Mouse (Mus musculus) bone marrow macrophage, adult 2 months (primary cell): ENCODE data around the gene She. TPM values are rescaled to one million over a fixed set of nuclear protein-coding genes. Genes with fewer than 3 reads are reported as not detected.

ENCODE experiments used
- H3K27ac ChIP-seq: 2 replicates; pipeline ENCODE4 v1.5.1; 2012; ENCODE audit warnings: low read depth, low read length; ENCODE audit not compliant: insufficient read depth
- H3K4me1 ChIP-seq: 2 replicates; pipeline ENCODE4 v1.6.1; 2012; ENCODE audit warnings: low read length; ENCODE audit not compliant: control insufficient read depth, insufficient read depth
- H3K4me3 ChIP-seq: 2 replicates; pipeline ENCODE4 v1.5.1; 2012; ENCODE audit warnings: mild to moderate bottlenecking, low read length, moderate library complexity; ENCODE audit not compliant: insufficient read depth
- CTCF ChIP-seq: IDR thresholded peaks from 2 replicates; pipeline ENCODE4 v1.5.1; 2012; ENCODE audit warnings: low read depth, mild to moderate bottlenecking, low read length, moderate library complexity
- POLR2A ChIP-seq: IDR thresholded peaks from 2 replicates; pipeline ENCODE4 v1.6.1; 2012; ENCODE audit warnings: mild to moderate bottlenecking, low read depth, low read length, borderline replicate concordance
- polyA plus RNA-seq: library from polyadenylated mRNA; stranded (reverse); fragments of >200 nt; gene quantifications from 2 replicates; pipeline ENCODE4 v1.2.4, GENCODE M21; 2012; ENCODE audit not compliant: missing spikeins, insufficient read depth, insufficient read length

Gene She
- polyA plus RNA-seq, 1 experiment, result not detected

GRCm38 (mm10) chr3:89814051-89814450, 17.1 kb upstream of the She start:
- H3K4me3 ChIP-seq, result no peak overlapping the region
- no peak overlapping the region for H3K27ac ChIP-seq
- H3K4me1 ChIP-seq, result no peaks in the 10 kb centered on the region
- TF ChIP-seq POLR2A (no peak), CTCF (no peak)

DNA sequence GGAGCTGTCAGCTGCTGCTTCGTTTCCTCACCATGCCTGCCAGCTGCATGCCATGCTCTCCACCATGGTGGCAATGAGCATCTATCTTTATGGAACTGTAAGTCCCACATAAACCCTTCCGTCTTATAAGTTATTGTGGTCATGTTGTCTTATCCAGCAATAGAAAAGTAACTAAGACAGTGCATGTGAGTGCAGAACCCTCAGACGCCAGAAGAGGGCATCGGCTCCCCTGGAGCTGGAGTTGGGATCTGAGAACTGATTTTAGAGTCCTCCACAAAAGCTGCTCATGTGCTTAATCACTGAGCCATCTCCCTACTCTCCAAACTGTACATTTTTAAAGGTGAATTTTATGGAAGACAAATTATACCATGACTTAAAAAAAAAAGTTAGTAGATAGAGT, 14.1 kb upstream of the She start:
- peaks cover 8% of the 10 kb centered on the region for H3K4me1 ChIP-seq
- TF ChIP-seq POLR2A, result no peak
- peak; percentile 49 for TF ChIP-seq CTCF
- no peak overlapping the region for H3K4me3 ChIP-seq
- H3K27ac ChIP-seq, result no peak overlapping the region

DNA sequence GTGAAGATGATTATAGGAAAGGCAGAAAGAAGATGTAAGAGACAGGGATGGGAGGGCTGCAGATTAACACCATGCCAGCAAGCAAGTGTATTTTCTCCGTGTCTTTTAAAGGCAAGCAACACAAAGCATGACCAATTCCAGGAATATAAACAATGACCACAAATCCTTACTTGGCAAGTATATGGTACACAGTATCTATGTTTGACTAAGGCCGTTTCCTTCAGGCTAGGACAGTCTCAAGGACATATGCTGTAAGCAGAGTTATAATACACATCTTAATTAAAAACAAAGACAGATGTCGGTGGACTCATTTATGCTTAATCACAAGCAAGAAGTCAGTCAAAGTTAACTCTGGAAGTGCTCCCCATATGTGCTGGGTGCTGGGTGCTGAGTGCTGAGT, 12.6 kb upstream of the She start:
- TF ChIP-seq CTCF (no peak), POLR2A (no peak)
- Histone ChIP-seq H3K4me3 (no peak overlapping the region), H3K27ac (no peak overlapping the region)

DNA sequence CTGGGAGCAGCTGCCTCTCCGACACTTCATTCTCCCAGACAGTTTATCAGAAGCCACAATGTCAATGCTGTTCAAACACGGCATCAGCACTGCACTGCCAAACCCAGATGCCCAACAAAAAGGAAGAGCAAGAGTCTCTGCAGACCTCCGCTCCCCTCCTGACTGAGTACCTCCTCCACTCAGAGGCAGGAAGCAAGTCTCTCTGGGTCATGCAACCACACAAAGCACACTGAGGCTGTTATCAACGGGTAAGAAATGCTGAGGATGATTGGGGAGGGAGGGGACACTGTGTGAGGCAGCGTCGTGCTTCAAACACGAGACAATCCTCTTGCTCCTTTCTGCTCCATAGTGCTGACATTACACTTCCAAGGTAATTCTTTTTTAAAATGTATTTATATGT, 11.3 kb upstream of the She start:
- peaks cover 12% of the 10 kb centered on the region for H3K4me1 ChIP-seq
- TF ChIP-seq CTCF (no peak), POLR2A (no peak)
- no peak overlapping the region for H3K4me3 ChIP-seq
- no peak overlapping the region for H3K27ac ChIP-seq

More for the DNA sequence above, 12.6 kb upstream of the She start:
- H3K4me1 ChIP-seq, result peaks cover 10% of the 10 kb centered on the region

DNA sequence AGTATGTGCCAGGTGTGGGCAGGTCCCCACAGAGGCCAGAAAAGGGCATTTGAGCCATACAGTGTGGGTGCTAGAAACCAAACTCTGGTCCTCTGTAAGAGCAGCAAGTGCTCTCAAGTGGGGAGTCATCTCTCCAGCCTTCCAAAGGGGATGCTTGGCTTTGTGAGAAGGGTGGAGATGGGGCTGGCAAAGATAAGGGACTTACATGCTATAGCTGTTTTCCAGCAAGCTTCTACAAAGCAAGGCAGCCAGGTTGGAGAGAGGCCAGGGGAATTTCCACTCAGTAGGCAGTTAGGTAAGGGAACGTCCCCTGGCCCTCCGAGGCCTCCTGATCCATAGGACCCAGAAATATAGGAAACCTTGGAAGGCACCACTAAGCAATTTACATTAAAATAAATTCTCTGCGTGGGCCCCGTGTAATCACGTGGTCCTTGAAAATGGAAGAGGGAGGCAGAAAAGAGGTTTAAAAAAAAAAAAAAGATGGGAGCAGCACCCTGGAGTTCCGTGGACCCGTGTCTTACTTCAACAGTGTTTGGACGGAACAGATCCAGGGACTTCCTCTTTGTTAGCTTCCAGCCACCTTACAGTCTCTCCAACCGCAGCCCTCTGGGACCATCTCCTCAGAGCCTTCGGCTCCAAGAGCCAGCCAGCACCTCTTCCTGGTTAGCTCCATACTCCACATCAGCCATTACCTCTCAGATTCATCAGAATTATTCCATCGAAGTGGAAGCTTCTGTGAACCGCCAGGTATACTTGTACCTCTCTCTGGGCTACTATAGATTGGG, 10.7 kb upstream of the She start:
- TF ChIP-seq CTCF (no peak), POLR2A (no peak)
- no peak overlapping the region for H3K27ac ChIP-seq
- no peak overlapping the region for H3K4me3 ChIP-seq
- peaks cover 12% of the 10 kb centered on the region for H3K4me1 ChIP-seq

- Histone ChIP-seq H3K4me1 (peaks cover 12% of the 10 kb centered on the region), H3K27ac (no peak overlapping the region), H3K4me3 (no peak overlapping the region)
- TF ChIP-seq POLR2A (no peak), CTCF (no peak)
Measured at GRCm38 (mm10) chr3:89821096-89821513, 10.1 kb upstream of the She start.

GRCm38 (mm10) chr3:89821548-89822480, 9.4 kb upstream of the She start:
- no peak overlapping the region for H3K4me3 ChIP-seq
- no peak overlapping the region for H3K27ac ChIP-seq
- peaks cover 12% of the 10 kb centered on the region for H3K4me1 ChIP-seq
- TF ChIP-seq CTCF, result no peak
- TF ChIP-seq POLR2A, result no peak

DNA sequence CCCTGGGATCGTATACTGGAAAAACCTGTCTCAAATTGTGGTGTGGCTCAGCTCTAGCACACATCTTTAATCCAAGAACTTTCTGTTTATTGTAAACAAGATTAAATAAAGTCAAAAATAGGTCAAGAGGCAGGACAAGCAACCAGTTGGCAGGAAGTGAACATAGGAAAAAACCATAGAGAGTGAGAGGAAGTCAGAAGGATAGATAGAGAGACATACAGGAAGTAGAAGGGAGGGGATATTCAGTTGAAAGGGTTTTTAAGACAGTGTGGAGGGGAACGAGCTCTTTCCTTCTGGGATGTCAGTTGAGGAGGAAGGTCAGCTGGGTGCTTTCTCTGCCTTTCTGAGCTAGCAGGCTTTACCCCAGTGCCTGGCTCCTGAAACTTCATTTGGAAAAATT, 7.6 kb upstream of the She start:
- no peak overlapping the region for H3K4me3 ChIP-seq
- TF ChIP-seq POLR2A, result no peak
- no peak for TF ChIP-seq CTCF
- H3K27ac ChIP-seq, result no peak overlapping the region
- H3K4me1 ChIP-seq, result peaks cover 12% of the 10 kb centered on the region

- H3K4me1 ChIP-seq, result peaks cover 10% of the 10 kb centered on the region
- no peak overlapping the region for H3K4me3 ChIP-seq
- TF ChIP-seq CTCF, result no peak
- TF ChIP-seq POLR2A, result no peak
- H3K27ac ChIP-seq, result no peak overlapping the region
Measured at GRCm38 (mm10) chr3:89826295-89826694, 4.9 kb upstream of the She start.

DNA sequence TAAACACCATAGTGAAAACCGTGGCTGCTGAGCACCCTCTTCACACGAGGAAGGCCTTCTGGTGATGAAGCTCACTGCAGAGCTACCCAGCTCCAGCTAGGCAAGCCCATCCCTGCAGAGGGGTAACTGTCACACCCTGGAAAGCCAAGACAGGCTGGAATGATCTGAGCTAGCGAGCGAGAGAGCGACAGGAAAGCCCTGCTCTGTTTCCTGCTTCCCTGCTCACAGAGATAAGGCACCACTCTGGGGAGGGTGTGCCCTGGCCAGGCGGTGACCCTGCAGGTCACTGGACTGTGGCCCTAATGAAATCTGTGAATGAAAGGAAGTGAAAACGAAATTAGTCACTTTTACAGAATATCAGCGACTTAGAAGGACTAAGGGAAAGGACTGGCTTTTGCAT, 4.2 kb downstream of the She start:
- Histone ChIP-seq H3K4me3 (no peak overlapping the region), H3K27ac (no peak overlapping the region), H3K4me1 (peaks cover 3% of the 10 kb centered on the region)
- TF ChIP-seq CTCF, result no peak
- TF ChIP-seq POLR2A, result no peak
